Mouse (Mus musculus) monocyte, adult 2 months (primary cell): ENCODE results near the gene Epha2.

Experiments used
- DNase-seq, 2 experiments: peaks; one replicate each; pipeline ENCODE4 v3.0.0; 2022; ENCODE audit warnings: low spot score in 2 of 2, low read depth in 1 of 2

The Epha2 gene

DNA sequence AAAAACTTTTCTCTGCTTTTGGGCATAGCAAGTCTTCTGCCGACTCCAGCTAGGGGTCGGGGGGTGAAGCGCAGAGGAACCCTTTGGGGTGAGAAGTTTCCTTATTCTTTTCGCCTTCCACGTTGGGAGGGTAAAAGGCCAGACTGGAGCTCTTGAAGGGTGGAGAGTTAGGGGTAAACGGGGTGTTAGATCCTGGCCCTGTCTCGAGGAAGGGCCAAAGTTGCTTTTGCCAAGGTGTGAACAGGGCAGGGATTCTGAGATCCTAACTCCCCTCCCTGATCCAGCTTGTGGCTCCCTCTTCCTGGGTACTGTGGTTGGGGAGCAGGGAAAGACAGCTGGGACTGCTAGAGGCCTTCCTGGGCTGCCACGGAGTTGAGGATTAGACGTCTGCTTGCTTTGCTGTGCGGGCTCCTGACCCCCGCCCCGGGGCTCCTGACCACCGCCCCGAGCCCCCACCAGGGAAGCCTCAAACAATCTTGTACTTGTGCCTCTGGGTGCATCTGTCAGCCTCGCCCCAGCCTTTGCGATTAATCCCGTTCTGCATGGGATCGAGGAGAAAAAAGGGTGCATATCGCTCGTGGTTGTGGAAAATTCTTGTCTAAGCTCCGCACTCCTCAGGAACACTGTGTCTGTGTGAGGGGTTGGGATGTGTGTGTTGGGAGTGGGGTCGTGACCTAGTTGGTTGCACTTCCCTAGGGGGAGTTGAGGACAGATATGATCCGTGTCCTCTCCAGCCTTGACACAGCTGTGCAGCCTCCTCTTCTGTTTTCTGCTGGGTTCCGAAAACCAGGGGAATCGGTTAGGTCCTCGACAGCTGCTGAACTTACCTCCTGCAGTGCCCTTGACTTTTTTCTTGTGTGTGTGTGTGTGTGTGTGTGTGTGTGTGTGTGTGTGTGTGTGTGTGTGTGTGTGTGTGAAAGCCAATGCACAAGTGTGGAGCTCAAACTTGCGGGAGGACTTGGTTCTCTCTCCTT, 1.7 kb downstream of the Epha2 start:
- DNase-seq: no peak

DNA sequence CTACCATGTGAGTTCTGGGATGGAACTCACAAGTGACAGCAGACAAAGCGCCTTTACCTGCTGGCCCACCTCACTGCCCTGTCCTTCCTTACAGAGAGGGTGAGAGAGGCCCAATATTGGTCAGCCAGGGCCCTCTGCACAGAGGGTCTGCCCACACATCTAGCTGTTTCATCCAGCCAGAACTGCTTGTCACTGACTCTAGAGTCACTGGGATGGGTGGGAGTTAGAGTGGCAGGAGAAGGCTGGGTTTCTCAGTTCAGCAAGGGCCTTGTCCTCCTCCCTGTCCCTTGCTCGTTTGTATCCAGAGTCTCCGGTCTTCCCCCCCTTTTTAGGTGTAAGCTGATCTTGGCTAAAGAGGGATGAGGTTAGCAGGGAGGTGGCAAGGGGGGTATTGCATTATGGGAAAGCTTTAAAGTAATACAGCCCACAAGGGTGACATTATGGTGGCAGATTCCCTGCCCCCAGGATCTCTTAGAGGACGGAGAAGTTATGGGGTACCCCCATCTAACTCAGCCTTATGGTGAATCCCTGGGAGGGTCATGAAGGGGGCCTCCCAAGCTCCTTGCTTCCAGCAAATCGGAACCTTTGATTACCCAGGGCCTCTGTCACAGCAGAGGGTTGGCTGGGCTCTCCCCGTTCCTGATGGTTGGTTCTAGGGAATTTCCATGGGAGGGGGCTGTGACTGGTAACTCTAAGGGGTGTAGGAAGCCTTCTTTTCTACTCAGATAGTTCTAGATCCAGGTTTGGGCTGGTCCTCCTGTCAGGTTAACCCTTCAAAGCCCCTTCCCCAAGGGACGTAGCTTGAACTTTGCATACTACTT, 2.6 kb downstream of the Epha2 start:
- DNase-seq: no peak

DNA sequence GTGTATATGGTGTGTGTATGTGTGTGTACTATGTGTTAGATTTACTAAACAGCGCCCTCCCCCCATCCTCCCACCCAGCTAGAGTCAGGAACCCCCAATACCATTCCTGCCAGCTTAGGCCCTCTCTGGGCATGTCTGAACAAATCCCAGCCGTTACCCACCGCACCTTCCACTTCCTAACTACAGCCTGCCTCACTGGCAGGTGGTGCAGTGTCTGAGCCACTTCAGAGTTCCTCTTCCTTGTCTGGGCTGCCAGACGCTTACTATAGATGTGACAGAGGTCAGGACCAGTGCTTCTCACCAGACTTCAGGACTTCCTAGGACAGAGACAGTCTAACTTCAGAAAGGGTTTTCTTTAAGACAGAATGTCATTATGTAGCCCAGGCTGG, 3.2 kb downstream of the Epha2 start:
- no peak for DNase-seq

DNA sequence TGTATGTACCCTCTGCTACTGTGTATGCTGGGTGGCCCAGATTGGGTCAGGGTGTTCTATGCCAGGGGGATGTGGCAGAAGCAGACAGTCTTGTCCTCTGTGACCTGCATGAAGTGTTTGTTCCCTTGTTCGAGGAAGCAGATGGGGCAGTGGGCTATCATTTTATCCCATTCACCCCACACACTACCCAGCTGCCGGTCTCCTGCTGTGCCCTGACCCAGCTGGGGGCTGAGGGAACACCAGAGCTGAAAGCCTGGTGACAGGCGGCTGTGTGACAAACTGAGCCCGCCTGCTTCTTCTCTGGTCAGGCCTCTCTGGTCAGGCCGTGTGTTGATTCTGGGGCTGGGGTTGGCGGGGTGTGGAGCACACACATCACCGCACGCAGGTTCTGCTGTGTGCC, 5.0 kb downstream of the Epha2 start:
- no peak for DNase-seq

DNA sequence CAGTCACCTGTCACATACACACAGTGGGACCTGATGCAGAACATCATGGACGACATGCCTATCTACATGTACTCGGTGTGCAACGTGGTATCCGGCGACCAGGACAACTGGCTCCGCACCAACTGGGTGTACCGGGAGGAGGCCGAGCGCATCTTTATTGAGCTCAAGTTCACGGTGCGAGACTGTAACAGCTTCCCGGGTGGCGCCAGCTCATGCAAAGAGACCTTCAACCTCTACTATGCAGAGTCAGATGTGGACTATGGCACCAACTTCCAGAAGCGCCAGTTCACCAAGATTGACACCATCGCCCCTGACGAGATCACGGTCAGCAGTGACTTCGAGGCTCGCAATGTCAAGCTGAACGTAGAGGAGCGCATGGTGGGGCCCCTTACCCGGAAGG, 7.3 kb downstream of the Epha2 start:
- DNase-seq: no peak

DNA sequence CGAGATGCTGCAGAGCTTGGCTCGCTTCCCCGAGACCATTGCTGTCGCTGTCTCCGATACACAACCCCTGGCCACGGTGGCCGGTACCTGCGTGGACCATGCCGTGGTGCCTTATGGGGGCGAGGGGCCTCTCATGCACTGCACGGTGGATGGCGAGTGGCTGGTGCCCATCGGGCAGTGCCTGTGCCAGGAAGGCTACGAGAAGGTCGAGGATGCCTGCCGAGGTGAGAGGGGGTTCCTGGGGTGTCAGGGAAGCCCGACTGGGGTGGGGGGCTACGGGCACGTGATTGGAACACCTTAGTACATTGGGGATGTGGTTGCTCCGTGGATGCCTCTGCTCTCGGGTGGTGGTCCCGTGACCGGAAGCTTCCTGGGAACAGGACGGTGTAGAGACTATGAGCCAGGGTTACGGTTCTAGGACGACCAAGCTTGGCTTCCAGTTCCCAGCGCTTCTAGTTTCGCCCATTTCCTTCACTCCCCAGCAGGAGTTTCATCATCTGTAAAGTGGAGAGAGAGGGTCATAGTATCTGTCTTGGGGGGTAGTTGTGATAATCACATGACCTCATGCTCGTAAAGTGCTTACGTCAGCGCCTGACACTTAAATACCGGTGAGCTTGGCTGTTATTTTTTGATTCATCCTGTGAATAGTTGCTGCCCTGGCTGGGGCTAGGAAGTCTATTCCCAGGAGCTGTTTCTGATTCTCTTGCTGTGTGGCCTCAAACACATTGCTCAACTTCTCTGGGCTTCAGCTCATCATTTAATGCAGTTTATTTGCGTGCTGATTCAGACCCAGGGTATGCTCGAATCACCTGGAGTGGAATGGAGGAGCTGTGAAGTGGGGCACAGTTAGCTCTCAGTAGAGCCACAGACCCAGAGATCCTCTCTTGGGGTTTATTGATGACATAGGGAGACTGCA, 8.1 kb downstream of the Epha2 start:
- DNase-seq: no peak

DNA sequence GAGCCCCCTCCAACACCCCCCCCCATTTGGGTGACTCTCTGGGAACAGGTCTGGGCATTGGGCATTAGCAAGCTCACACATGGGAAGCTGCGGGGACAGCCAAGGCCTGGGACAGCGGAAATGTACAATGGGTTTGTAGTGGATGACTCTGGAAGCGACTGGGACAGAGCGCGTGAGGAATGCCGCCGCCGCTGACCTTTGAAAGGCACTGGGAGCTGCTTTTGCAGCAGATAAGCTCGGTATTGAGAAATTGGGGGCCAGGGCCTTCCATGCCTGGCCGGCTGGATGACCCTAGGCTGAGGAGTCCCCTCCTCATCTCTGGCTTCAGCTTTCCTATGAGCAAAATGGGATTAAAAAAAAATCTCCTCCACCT, 8.7 kb downstream of the Epha2 start:
- DNase-seq: no peak

DNA sequence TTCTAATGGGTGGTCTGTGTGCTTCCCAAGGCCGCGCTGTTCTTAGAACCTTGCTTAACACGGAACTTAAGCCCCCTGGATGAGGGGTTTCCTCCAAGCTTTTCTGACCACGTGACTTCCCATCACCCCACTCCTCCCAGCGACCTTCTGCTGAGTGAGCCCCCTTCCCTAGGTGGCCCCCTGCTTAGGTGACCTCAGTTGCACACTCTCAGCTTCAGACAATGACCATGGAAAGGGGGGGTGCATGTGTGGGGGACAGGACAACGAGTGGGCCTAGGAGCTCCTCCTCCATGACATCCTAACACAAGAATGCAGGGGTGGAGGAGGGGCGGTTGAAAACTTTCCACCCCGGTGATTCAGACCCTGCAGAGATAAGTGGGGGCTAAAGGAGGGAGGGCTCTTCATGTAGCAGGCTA, 9.2 kb downstream of the Epha2 start:
- no peak for DNase-seq

DNA sequence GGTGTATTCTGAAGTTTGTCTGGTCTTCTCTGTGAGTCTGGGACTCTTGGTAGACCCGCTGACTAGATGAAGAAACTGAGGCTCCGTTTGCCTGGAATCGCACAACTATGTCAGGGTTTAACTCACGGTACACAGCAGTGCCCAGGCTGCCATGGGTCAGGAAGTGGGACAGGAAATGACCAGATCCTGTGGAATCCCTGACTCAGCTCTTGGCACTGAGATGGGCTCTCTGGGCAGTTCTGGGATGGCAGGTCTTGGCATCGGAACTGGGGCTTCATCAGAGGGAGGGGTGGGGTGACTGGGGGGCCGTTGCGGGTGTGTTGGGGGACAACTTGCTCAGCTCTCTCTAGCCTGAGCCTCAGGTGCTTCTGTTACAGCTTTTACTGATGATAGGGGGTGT, 10.0 kb downstream of the Epha2 start:
- DNase-seq: no peak

DNA sequence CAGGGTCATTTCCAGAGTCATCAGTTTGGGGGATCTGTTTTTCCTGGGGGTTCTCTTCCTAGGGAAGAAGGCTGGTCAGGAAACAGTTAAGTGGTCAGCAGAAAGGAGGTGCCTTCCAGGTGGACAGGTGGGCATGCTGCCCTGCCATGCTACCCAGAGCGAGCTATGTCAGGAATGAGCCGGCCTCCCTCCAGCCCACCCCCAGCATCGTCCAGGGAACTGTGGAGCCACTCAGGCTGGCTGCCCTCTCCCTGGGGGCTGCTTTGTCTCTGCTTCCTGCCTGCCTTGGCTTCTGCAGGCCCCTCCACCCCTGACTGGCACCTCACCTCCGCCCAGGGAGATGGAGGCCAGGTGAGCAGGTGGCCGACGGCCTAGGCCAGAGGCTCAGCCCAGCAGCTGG, 10.5 kb downstream of the Epha2 start:
- DNase-seq: no peak

DNA sequence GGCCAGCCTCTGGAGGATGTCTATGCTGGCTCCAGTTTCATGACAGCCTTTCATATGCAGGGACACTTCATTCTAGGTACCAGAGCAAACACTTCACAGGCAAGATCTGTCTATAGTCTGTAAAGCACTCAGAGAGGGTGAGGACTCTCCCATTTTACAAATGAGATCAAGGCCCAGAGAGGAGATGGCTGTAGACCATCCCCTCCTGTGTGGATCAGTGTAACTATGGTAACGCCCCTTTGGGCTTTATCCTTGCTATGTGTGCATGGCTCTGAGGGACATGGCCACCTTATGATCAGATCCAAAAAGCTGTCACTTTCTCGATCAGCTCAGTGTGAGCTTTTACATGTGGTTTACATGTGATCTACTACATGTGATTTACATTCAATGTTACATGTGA, 10.9 kb downstream of the Epha2 start:
- DNase-seq: no peak

DNA sequence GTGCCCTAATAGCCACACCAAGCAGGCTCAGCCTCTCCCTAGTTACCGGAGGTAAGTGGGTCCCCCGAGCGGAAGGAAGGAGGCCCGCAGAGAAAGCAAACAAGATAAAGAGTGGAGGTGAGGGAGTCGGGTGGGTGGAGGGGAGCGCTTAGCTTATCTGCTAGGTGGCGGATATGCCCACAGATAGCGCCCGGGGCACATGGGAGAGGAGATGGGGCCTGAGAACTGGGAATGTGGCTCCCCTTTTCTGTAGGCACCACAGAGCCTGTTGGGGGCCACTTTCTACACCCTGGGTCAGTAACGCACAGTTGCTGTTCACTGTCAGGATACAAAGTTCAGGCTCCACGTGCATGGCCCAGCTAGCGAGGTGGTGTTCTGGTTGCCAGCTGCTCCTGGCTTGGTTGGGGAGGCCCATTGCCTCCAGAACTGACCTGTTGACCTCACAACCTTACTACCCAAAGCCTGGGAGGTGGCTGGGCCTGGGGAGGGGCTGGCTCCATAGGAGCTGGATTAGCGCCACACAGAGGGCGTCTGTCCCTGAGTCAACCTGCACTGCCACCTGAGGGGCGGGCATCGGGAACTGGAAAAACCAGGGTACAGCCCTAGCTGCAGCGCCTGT, 11.6 kb downstream of the Epha2 start:
- no peak for DNase-seq

DNA sequence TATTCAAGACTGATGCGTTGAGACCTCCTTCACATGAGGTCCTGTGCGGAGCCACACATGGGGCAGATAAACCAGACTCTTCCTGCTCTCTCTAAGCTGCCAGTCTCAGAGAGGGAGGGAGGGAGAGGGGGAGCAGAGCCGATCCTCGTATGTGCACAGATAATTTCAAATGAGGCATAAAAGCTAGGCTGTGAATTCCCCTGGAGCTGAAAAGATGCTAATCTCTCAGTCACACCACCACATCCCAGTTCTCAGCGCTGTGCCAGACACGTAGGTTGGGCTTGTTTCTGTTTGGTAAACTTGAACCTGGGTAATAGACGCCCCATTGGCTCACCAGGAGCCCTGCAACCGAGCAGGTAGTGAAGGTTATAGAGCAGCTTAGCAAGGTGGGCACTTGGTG, 12.4 kb downstream of the Epha2 start:
- no peak for DNase-seq

DNA sequence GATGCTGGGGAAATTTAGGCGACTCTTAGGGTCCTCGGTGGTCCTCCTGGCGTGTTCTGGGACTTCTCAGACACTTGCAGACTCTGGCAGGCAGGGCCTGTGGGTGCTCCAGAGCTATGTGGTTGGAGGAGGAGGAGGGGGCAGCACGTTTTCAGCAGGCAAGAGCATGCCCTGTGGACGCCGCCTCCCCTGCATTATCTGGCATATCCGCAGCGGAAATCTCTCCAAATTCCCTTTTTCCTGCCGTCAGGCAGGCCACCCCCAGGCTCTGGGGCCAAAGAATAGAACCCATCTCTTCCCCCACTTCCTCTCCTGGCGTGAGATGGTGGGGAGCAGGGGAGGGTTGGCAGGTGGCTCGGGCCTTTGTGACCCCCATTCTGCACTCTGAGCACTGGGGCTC, 12.9 kb downstream of the Epha2 start:
- no peak for DNase-seq

DNA sequence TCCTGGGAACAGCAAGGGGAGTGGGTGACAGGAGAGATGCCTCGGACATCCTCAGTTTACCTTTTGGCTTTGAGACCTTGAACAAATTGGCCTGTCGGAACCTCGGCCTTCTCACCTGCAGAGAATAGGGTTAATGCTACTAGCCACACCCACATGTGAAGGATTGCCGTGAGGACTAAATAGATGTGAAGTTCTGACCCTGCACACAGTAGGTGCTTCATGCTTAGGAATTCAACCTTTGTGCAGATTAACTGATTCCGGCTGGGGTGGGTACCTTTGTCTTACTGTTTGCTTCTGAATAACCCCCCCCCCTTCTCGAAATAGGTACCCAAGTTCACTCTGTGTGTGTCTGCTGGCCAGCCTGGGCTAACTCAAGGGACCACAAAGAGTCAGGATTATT, 13.7 kb downstream of the Epha2 start:
- no peak for DNase-seq

DNA sequence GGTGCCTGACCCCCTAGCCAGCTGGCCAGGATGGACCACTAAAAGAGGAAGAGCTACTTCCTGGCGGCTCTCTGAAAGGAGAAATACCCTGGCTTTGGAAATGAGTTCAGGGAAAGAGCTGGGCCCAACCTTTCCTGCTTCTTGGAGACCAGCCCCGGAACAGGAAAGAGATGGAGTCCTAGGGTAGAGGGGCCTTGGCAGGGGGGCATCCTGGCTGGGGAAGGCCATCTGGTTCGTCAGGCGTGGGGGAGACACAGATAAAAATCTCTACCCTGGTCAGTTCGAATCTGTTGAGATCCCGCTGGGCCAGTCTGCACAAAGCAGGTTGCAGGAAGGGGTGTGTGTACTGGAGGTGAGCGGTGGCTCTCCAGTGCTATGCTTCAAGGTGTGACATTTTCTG, 15.0 kb downstream of the Epha2 start:
- DNase-seq: no peak

DNA sequence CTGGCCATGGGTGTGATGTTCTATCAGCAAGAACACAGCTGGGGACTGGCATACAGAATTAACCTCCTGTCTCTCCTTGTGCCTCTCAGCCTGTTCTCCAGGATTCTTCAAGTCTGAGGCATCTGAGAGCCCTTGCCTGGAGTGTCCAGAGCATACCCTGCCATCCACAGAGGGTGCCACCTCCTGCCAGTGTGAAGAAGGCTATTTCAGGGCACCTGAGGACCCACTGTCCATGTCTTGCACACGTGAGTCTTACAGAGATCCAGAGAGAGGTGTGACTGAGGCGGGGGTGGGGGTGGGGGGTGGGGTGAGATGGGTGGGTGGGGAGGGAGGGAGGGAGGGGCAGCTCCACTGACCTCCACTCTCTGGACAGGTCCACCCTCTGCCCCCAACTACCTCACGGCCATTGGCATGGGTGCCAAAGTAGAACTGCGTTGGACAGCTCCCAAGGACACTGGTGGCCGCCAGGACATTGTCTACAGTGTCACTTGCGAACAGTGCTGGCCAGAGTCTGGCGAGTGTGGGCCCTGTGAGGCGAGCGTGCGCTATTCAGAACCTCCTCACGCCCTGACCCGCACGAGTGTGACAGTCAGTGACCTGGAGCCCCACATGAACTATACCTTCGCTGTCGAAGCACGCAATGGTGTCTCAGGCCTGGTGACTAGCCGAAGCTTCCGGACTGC, 15.6 kb downstream of the Epha2 start:
- no peak for DNase-seq

DNA sequence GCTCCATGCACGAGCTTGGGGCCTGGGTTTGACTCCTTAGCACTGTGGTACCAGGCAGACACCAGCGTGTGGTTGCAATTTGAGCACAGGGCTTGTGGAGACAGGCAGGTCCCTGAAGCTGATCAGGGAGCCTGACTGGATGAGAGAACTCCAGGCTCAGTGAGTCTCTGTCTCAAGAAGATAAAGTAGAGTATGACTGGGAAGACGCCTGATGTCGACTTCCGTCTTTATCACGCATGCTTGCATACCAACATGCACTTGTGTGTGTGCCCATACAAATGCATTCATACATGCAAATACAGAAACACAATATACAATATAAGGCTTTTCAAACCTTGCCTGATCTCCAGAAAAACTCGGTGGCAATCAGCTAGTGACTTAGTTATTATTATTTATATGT, 16.9 kb downstream of the Epha2 start:
- DNase-seq: no peak

DNA sequence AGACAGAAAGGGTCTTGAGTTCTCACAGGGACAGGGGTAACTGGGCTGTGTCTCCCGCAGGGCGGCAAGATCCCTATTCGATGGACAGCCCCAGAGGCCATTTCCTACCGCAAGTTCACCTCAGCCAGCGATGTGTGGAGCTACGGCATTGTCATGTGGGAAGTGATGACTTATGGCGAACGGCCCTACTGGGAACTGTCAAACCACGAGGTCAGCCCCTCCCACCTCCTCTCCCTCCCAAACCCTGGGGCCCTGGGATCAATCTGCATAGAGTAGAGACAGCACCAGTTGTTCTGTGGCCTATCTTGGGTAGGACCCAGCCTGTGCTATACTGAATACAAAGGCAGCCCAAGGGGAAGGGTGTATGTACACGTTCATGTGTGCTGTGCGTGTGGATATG, 21.5 kb downstream of the Epha2 start:
- no peak for DNase-seq

DNA sequence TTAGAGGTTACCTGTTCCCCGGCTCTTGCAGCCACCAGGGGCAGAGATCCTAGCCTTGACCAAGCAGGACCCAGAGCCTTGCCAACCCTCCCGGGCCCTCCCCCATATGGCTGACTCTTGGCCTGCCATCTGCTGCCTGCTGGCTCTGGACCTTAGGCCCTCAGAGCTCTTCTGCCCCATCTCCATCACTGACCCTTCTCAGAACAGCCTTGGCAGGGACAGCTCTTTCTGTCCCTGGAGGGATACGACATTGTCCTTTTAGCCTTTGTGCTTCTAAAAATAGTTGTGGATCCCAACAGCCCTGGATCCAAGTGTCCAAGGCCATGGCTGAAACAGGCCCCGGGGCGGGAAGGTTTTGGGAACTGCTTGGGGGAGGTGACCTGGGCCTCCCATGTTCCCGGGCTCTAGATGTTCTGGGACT, 23.7 kb downstream of the Epha2 start:
- no peak for DNase-seq
